In genomic region chr1:183963286-183963685, GRCm38 (mm10) we compare ENCODE assay signal across 13 mouse cellular contexts.
"Had no signal": no experiment of that assay in that cellular context is flagged by ENCODE, and none has a peak within 500 bp of the region (broad histone marks: within the 10 kb centered on the region; RNA-seq: fewer than 3 reads in every experiment).

No protein-coding gene starts in this region.

- ATAC-seq: liver, embryonic 12.5 days; midbrain, embryonic 13.5 days; midbrain, embryonic 16.5 days had no signal

- DNase-seq: kidney, postnatal 10 days; kidney, postnatal 36 days; layer of hippocampus, postnatal 36 days; liver; lung, adult 18-20 months; lung, postnatal 10 days; lung, postnatal 36 days; retina, postnatal 1 day; right cerebral cortex, postnatal 25 days; spleen, adult 18-20 months had no signal
